Mouse (Mus musculus) left cerebral cortex, adult 9 months (tissue): ENCODE data around the gene Psmg4.

Source experiments
- DNase-seq, 2 experiments: peaks; one replicate each; pipeline ENCODE4 v3.0.0; 2022; ENCODE audit warnings: low spot score in 2 of 2

Psmg4 gene

GRCm38 (mm10) chr13:34195676-34196075 lies 32.9 kb downstream of the Psmg4 start:
- no peak for DNase-seq

- DNase-seq = no peak
These were observed 42.5 kb downstream of the Psmg4 start for GRCm38 (mm10) chr13:34205216-34205615.

GRCm38 (mm10) chr13:34207714-34208470 lies 45.1 kb downstream of the Psmg4 start:
- no peak for DNase-seq

GRCm38 (mm10) chr13:34211261-34211775 lies 48.6 kb downstream of the Psmg4 start:
- no peak for DNase-seq

- no peak for DNase-seq
These were observed 50.0 kb downstream of the Psmg4 start for GRCm38 (mm10) chr13:34212735-34213212.

GRCm38 (mm10) chr13:34214855-34215254 lies 52.1 kb downstream of the Psmg4 start:
- DNase-seq = peak in 1 of 2 experiments; percentile 68

GRCm38 (mm10) chr13:34218776-34219175 lies 56.0 kb downstream of the Psmg4 start:
- DNase-seq = no peak

- no peak for DNase-seq
These were observed 57.0 kb downstream of the Psmg4 start for GRCm38 (mm10) chr13:34219728-34220127.

- no peak for DNase-seq
These were observed 60.2 kb downstream of the Psmg4 start for GRCm38 (mm10) chr13:34222985-34223384.

- no peak for DNase-seq
These were observed 64.2 kb downstream of the Psmg4 start for GRCm38 (mm10) chr13:34226940-34227339.
